Mouse (Mus musculus): ENCODE measurements around the gene Lhx8.

DNA sequence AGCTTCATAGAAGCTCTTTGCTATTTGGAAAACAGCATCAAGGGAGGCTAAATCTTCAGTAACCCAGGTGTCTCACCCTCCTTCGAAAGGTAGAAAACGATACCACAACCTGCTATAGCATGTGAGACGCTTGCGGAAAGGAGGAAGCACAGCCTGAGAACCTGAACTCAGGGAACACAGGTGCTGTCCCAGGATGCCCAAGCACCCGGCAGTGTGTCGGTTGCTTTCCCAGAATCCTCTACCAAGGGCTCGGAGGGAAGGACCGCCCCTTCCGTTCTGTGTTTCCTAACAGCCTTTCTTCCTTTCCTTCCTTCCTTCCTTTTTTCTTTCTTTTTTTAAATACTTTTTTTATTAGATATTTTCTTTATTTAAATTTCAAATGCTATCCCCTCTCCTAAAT, 30.5 kb downstream of the Lhx8 start:
- TF ChIP-seq POLR2A (IDR thresholded peaks at IDR 0.05; ENCODE audit: insufficient read depth, low read depth, low read length) (no peak), CTCF (IDR thresholded peaks at IDR 0.05; ENCODE audit: insufficient read depth, low read depth, low read length) (no peak)

Data from olfactory bulb, adult 2 months (tissue).